Comparison of ENCODE assay signal across 33 mouse cellular contexts in the genomic region with DNA sequence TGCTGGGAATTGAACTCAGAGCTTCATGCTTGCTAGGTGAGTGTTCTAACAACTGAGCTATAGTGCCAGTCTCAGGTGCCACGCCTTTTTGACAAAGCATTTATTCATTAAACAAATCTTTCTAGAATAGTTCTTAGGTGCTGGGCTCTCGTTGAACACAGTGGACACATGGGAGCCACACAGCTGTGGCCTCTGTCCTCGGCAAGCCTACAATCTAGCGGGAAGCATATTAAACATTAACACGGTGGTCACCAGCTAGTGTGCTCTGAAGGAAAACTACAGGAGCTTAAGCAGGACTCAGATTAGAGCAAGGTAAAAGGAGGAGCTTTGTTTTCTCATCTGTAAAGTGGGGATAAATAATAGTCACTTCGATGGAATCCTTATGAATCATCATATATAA. TPM values are rescaled to one million over a fixed set of nuclear protein-coding genes. Genes with fewer than 3 reads are reported as not detected.
A peak's percentile ranks its signal among the peaks of the same experiment; 100 is the strongest.
DNase-seq lines count a peak whose midpoint lies in the region; ATAC-seq and TF ChIP-seq lines count a peak whose summit lies in the region.
"Had no signal": no experiment of that assay in that cellular context is flagged by ENCODE, and none has a peak within 500 bp of the region (broad histone marks: within the 10 kb centered on the region; RNA-seq: fewer than 3 reads in every experiment).

No protein-coding gene starts in this region.

- no peak overlapping the region for H3K9ac ChIP-seq in kidney, embryonic 14.5 days (ENCODE audit: low read depth, low read length)
- no peak overlapping the region for H3K9ac ChIP-seq in kidney, embryonic 15.5 days
- no peak overlapping the region for H3K9ac ChIP-seq in kidney, embryonic 16.5 days (replicated peaks; ENCODE audit: low read length)
- H3K9ac ChIP-seq in neural tube, embryonic 15.5 days (replicated peaks): no peak overlapping the region
- H3K9ac ChIP-seq: forebrain, embryonic 13.5 days; hindbrain, embryonic 12.5 days had no signal

- TF ChIP-seq POLR2A in kidney, adult 2 months (IDR thresholded peaks at IDR 0.05; ENCODE audit: low read depth, low read length): no peak

- no peaks in the 10 kb centered on the region for H3K36me3 ChIP-seq in kidney, adult 2 months (ENCODE audit: control insufficient read depth, insufficient read depth, low read length)
- no peaks in the 10 kb centered on the region for H3K36me3 ChIP-seq in kidney, embryonic 14.5 days (ENCODE audit: control insufficient read depth, insufficient read depth, low read length)
- H3K36me3 ChIP-seq in kidney, embryonic 15.5 days: no peaks in the 10 kb centered on the region
- H3K36me3 ChIP-seq in kidney, embryonic 16.5 days (ENCODE audit: insufficient read depth, low read length): no peaks in the 10 kb centered on the region
- H3K36me3 ChIP-seq in neural tube, embryonic 15.5 days: no peaks in the 10 kb centered on the region
- H3K36me3 ChIP-seq: forebrain, embryonic 10.5 days; hindbrain, embryonic 12.5 days had no signal

- no peaks in the 10 kb centered on the region for H3K4me1 ChIP-seq in kidney, adult 2 months (ENCODE audit: control insufficient read depth, insufficient read depth, low read length)
- no peaks in the 10 kb centered on the region for H3K4me1 ChIP-seq in kidney, embryonic 14.5 days (ENCODE audit: control insufficient read depth, insufficient read depth, low read length)
- 0 out of 2 replicates have a peak, but pooled peaks cover 2% of the 10 kb centered on the region for H3K4me1 ChIP-seq in kidney, embryonic 15.5 days
- H3K4me1 ChIP-seq in kidney, embryonic 16.5 days (ENCODE audit: insufficient read depth, low read length): 0 out of 2 replicates have a peak, but pooled peaks cover 3% of the 10 kb centered on the region
- no peaks in the 10 kb centered on the region for H3K4me1 ChIP-seq in neural tube, embryonic 15.5 days
- H3K4me1 ChIP-seq: forebrain, embryonic 13.5 days; hindbrain, embryonic 12.5 days had no signal

- H3K9me3 ChIP-seq in kidney, embryonic 14.5 days (ENCODE audit: control insufficient read depth, low read length): no peaks in the 10 kb centered on the region
- no peaks in the 10 kb centered on the region for H3K9me3 ChIP-seq in kidney, embryonic 15.5 days (replicated peaks)
- H3K9me3 ChIP-seq in kidney, embryonic 16.5 days (ENCODE audit: low read length): no peaks in the 10 kb centered on the region
- H3K9me3 ChIP-seq in neural tube, embryonic 15.5 days (replicated peaks): no peaks in the 10 kb centered on the region
- H3K9me3 ChIP-seq: forebrain, embryonic 10.5 days; forebrain, embryonic 13.5 days; hindbrain, embryonic 12.5 days had no signal

- H3K27me3 ChIP-seq in kidney, adult 2 months (replicated peaks; ENCODE audit: control insufficient read depth, insufficient read depth, low read length): no peaks in the 10 kb centered on the region
- no peaks in the 10 kb centered on the region for H3K27me3 ChIP-seq in kidney, embryonic 14.5 days (ENCODE audit: control insufficient read depth, insufficient read depth, low read length)
- H3K27me3 ChIP-seq in kidney, embryonic 15.5 days: no peaks in the 10 kb centered on the region
- no peaks in the 10 kb centered on the region for H3K27me3 ChIP-seq in kidney, embryonic 16.5 days (ENCODE audit: insufficient read depth, low read length)
- H3K27me3 ChIP-seq in neural tube, embryonic 15.5 days (replicated peaks): no peaks in the 10 kb centered on the region
- H3K27me3 ChIP-seq: forebrain, embryonic 13.5 days; hindbrain, embryonic 12.5 days had no signal

- no peak overlapping the region for H3K4me2 ChIP-seq in kidney, embryonic 14.5 days (replicated peaks; ENCODE audit: low read depth, low read length)
- H3K4me2 ChIP-seq in kidney, embryonic 15.5 days: no peak overlapping the region
- H3K4me2 ChIP-seq in kidney, embryonic 16.5 days (replicated peaks; ENCODE audit: low read depth, low read length): no peak overlapping the region
- H3K4me2 ChIP-seq in neural tube, embryonic 15.5 days: no peak overlapping the region
- H3K4me2 ChIP-seq: forebrain, embryonic 13.5 days; heart, embryonic 11.5 days; hindbrain, embryonic 12.5 days had no signal

- H3K27ac ChIP-seq in kidney, adult 2 months (ENCODE audit: insufficient read depth, low read depth, low read length): no peak overlapping the region
- no peak overlapping the region for H3K27ac ChIP-seq in kidney, embryonic 14.5 days (ENCODE audit: low read depth, low read length)
- H3K27ac ChIP-seq in kidney, embryonic 15.5 days: no peak overlapping the region
- H3K27ac ChIP-seq in kidney, embryonic 16.5 days (ENCODE audit: low read length): no peak overlapping the region
- no peak overlapping the region for H3K27ac ChIP-seq in neural tube, embryonic 15.5 days (replicated peaks)
- H3K27ac ChIP-seq: forebrain, embryonic 10.5 days; forebrain, embryonic 13.5 days; hindbrain, embryonic 12.5 days had no signal

- TF ChIP-seq CTCF in kidney, adult 2 months (conservative IDR thresholded peaks at IDR 0.05; ENCODE audit: insufficient read depth, insufficient read length, low read depth, low read length): no peak

- WGBS in kidney, adult 2 months: 60% methylated on average over 6 of the region's 6 CpGs
- 78% methylated on average over 6 of the region's 6 CpGs for WGBS in kidney, embryonic 14.5 days
- 69% methylated on average over 6 of the region's 6 CpGs for WGBS in kidney, embryonic 15.5 days
- WGBS in kidney, embryonic 16.5 days: 75% methylated on average over 6 of the region's 6 CpGs
- WGBS in neural tube, embryonic 15.5 days: 86% methylated on average over 6 of the region's 6 CpGs

- ATAC-seq in kidney, embryonic 14.5 days (ENCODE audit: low FRiP score, low TSS enrichment): no peak
- 0 out of 2 replicates have a peak, but pooled peaks have one; percentile 45 for ATAC-seq in kidney, embryonic 15.5 days (replicated peaks; ENCODE audit: low FRiP score)
- ATAC-seq in kidney, embryonic 16.5 days (ENCODE audit: low FRiP score, low TSS enrichment): 0 out of 2 replicates have a peak, but pooled peaks have one; percentile 58
- no peak for ATAC-seq in neural tube, embryonic 15.5 days (ENCODE audit: low FRiP score)
- ATAC-seq: activated CD4-positive, CD25-positive, alpha-beta regulatory T cell, adult 4 months; CD4-positive, CD25-positive, alpha-beta regulatory T cell, adult 4 months; forebrain, embryonic 13.5 days; forebrain, embryonic 16.5 days had no signal

- peak; percentile 68 for DNase-seq in kidney, adult 2 months
- DNase-seq in kidney, postnatal 14 days: no peak
- peak; percentile 33 to 60 for DNase-seq in kidney, postnatal 36 days
- no peak for DNase-seq in adrenal gland, adult 8-10 months
- DNase-seq: adrenal gland, postnatal 36 days; cerebellum, adult 18-20 months; cerebellum, adult 9-10 months; cerebellum, postnatal 14 days; gastrocnemius, postnatal 14 days; heart, adult 11 months had no signal

- no peak overlapping the region for H3K4me3 ChIP-seq in kidney, adult 2 months (ENCODE audit: insufficient read depth, low read depth, low read length)
- no peak overlapping the region for H3K4me3 ChIP-seq in kidney, embryonic 14.5 days (ENCODE audit: low read length)
- no peak overlapping the region for H3K4me3 ChIP-seq in kidney, embryonic 15.5 days (replicated peaks)
- H3K4me3 ChIP-seq in kidney, embryonic 16.5 days (ENCODE audit: low read length): no peak overlapping the region
- H3K4me3 ChIP-seq in neural tube, embryonic 15.5 days (replicated peaks): no peak overlapping the region
- H3K4me3 ChIP-seq: forebrain, embryonic 10.5 days; forebrain, embryonic 13.5 days; hindbrain, embryonic 12.5 days had no signal

RNA-seq across cellular contexts. Expression of a gene that starts 7.8 kb away (rescaled TPM):
- 0.10 and 0.11 TPM in 2 replicates for polyA plus RNA-seq in kidney, adult 2 months (2012; rRNA removed)
- 0.07 TPM in 1 of 2 replicates, not detected in the other for polyA plus RNA-seq in kidney, embryonic 14.5 days (2014; fragmentation: Nextera tagmentation; extraction: Ambion mirVana)
- polyA plus RNA-seq in kidney, embryonic 15.5 days (2015; fragmentation: Nextera tagmentation; extraction: Ambion mirVana): 0.05 TPM in 1 of 2 replicates, not detected in the other
- polyA plus RNA-seq in kidney, embryonic 16.5 days (2015; fragmentation: Nextera tagmentation; extraction: Ambion mirVana): 0.06 TPM in 1 of 2 replicates, not detected in the other
- total RNA-seq in adrenal gland, adult 8-10 months (2022): not detected
- 0.09 and 21.1 TPM in 2 replicates for polyA plus RNA-seq in neural tube, embryonic 15.5 days (2015; fragmentation: Nextera tagmentation; extraction: Ambion mirVana)
- total RNA-seq: adrenal gland, postnatal 10 days; adrenal gland, postnatal 36 days; gastrocnemius, adult 18-20 months; gastrocnemius, postnatal 14 days; gastrocnemius, postnatal 4 days; hematopoietic stem cell, adult 5-6 weeks; MEL had no signal
- polyA plus RNA-seq: C2C12; embryonic facial prominence, embryonic 11.5 days; forebrain, embryonic 10.5 days; forebrain, embryonic 13.5 days; forebrain, embryonic 16.5 days had no signal

RNA-seq across cellular contexts. Expression of a gene that starts 53.4 kb away (rescaled TPM):
- not detected in 2 replicates for polyA plus RNA-seq in kidney, adult 2 months (2012; rRNA removed)
- not detected in 2 replicates for polyA plus RNA-seq in kidney, embryonic 14.5 days (2014; fragmentation: Nextera tagmentation; extraction: Ambion mirVana)
- polyA plus RNA-seq in kidney, embryonic 15.5 days (2015; fragmentation: Nextera tagmentation; extraction: Ambion mirVana): not detected in 2 replicates
- polyA plus RNA-seq in kidney, embryonic 16.5 days (2015; fragmentation: Nextera tagmentation; extraction: Ambion mirVana): not detected in 2 replicates
- not detected for total RNA-seq in adrenal gland, adult 8-10 months (2022)
- not detected in 2 replicates for polyA plus RNA-seq in neural tube, embryonic 15.5 days (2015; fragmentation: Nextera tagmentation; extraction: Ambion mirVana)
- total RNA-seq: adrenal gland, postnatal 10 days; adrenal gland, postnatal 36 days; gastrocnemius, adult 18-20 months; gastrocnemius, postnatal 14 days; gastrocnemius, postnatal 4 days; heart, adult 8-10 months; heart, postnatal 25 days; hematopoietic stem cell, adult 5-6 weeks; MEL had no signal
- polyA plus RNA-seq: activated CD4-positive, CD25-positive, alpha-beta regulatory T cell, adult 4 months; C2C12; CD4-positive, CD25-positive, alpha-beta regulatory T cell, adult 4 months; embryonic facial prominence, embryonic 11.5 days; embryonic facial prominence, embryonic 14.5 days; forebrain, embryonic 10.5 days; forebrain, embryonic 13.5 days; forebrain, embryonic 16.5 days; heart, embryonic 11.5 days; heart, embryonic 14.5 days; heart, postnatal 0 days; hindbrain, embryonic 12.5 days had no signal

RNA-seq across cellular contexts. Expression of a gene that starts 57.0 kb away (rescaled TPM):
- polyA plus RNA-seq in kidney, adult 2 months (2012; rRNA removed): not detected in 2 replicates
- polyA plus RNA-seq in kidney, embryonic 14.5 days (2014; fragmentation: Nextera tagmentation; extraction: Ambion mirVana): not detected in 2 replicates
- not detected in 2 replicates for polyA plus RNA-seq in kidney, embryonic 15.5 days (2015; fragmentation: Nextera tagmentation; extraction: Ambion mirVana)
- not detected in 2 replicates for polyA plus RNA-seq in kidney, embryonic 16.5 days (2015; fragmentation: Nextera tagmentation; extraction: Ambion mirVana)
- total RNA-seq in adrenal gland, adult 8-10 months (2022): not detected
- polyA plus RNA-seq in neural tube, embryonic 15.5 days (2015; fragmentation: Nextera tagmentation; extraction: Ambion mirVana): not detected in 2 replicates
- total RNA-seq: adrenal gland, postnatal 10 days; adrenal gland, postnatal 36 days; gastrocnemius, adult 18-20 months; gastrocnemius, postnatal 14 days; gastrocnemius, postnatal 4 days; heart, adult 8-10 months; heart, postnatal 25 days; hematopoietic stem cell, adult 5-6 weeks; MEL had no signal
- polyA plus RNA-seq: activated CD4-positive, CD25-positive, alpha-beta regulatory T cell, adult 4 months; C2C12; CD4-positive, CD25-positive, alpha-beta regulatory T cell, adult 4 months; embryonic facial prominence, embryonic 11.5 days; embryonic facial prominence, embryonic 14.5 days; forebrain, embryonic 10.5 days; forebrain, embryonic 13.5 days; forebrain, embryonic 16.5 days; heart, embryonic 11.5 days; heart, embryonic 14.5 days; heart, postnatal 0 days; hindbrain, embryonic 12.5 days had no signal

Comparison
In these comparisons a context has a peak if more than half of its experiments do, and no peak if none do; other contexts are left out.
1. DNase-seq: peak in kidney, adult 2 months (single experiment) and kidney, postnatal 36 days (2 of 2); none in kidney, postnatal 14 days (single experiment) and adrenal gland, adult 8-10 months (single experiment).
2. ATAC-seq: peak in kidney, embryonic 15.5 days (single experiment) and kidney, embryonic 16.5 days (single experiment); none in kidney, embryonic 14.5 days (single experiment) and neural tube, embryonic 15.5 days (single experiment).